Mouse (Mus musculus) 3T3-L1 (cell line): ENCODE measurements at regions not wholly inside any gene's neighbourhood (a gene's known extent, or its start where the extent isn't known, plus 50 kb on each side); places are given as distances from the start of the nearest gene placed in this dataset.
"Not testable (repeated sequence)": the region's sequence is repeated elsewhere in the genome, so short reads cannot be mapped to it uniquely, and the experiment has no call there.

ENCODE experiments used
- DNase-seq: peaks from one replicate; pipeline ENCODE4 v3.0.0-alpha.2; 2015; ENCODE audit warnings: low read depth, low spot score

GRCm38 (mm10) chr8:96586129-96586528 lies 697.8 kb upstream of the Got2 start:
- no peak for DNase-seq

- no peak for DNase-seq
Measured at GRCm38 (mm10) chr8:96552512-96552911, 664.2 kb upstream of the Got2 start.

- DNase-seq, result peak; percentile 10
Measured at GRCm38 (mm10) chr8:96550408-96550807, 662.1 kb upstream of the Got2 start.

GRCm38 (mm10) chr8:96548663-96549062 lies 660.3 kb upstream of the Got2 start:
- DNase-seq, result no peak

- DNase-seq, result no peak
Measured at GRCm38 (mm10) chr8:96548187-96548586, 659.8 kb upstream of the Got2 start.

- DNase-seq, result no peak
Measured at GRCm38 (mm10) chr8:96542215-96542614, 653.9 kb upstream of the Got2 start.

GRCm38 (mm10) chr8:96498854-96499253 lies 610.5 kb upstream of the Got2 start:
- DNase-seq, result no peak

GRCm38 (mm10) chr8:96495406-96495805 lies 607.1 kb upstream of the Got2 start:
- DNase-seq, result no peak

GRCm38 (mm10) chr8:96489804-96490203 lies 601.5 kb upstream of the Got2 start:
- DNase-seq, result no peak

- no peak for DNase-seq
Measured at GRCm38 (mm10) chr8:96488741-96489453, 600.5 kb upstream of the Got2 start.

- DNase-seq, result no peak
Measured at GRCm38 (mm10) chr8:96455915-96456314, 567.6 kb upstream of the Got2 start.

- DNase-seq, result no peak
Measured at GRCm38 (mm10) chr8:96455336-96455735, 567.0 kb upstream of the Got2 start.

- no peak for DNase-seq
Measured at GRCm38 (mm10) chr8:96429708-96430107, 541.4 kb upstream of the Got2 start.

GRCm38 (mm10) chr8:96426900-96427299 lies 538.6 kb upstream of the Got2 start:
- DNase-seq, result no peak

GRCm38 (mm10) chr8:96409601-96410000 lies 521.3 kb upstream of the Got2 start:
- no peak for DNase-seq

GRCm38 (mm10) chr8:96404549-96405145 lies 516.3 kb upstream of the Got2 start:
- DNase-seq, result no peak

- no peak for DNase-seq
Measured at GRCm38 (mm10) chr8:96403669-96404068, 515.3 kb upstream of the Got2 start.

- not testable (repeated sequence) for DNase-seq
Measured at GRCm38 (mm10) chr8:96399381-96399780, 511.0 kb upstream of the Got2 start.

- no peak for DNase-seq
Measured at GRCm38 (mm10) chr8:96393024-96393423, 504.7 kb upstream of the Got2 start.

GRCm38 (mm10) chr8:96389251-96389650 lies 500.9 kb upstream of the Got2 start:
- DNase-seq, result no peak

GRCm38 (mm10) chr8:96370500-96370899 lies 482.2 kb upstream of the Got2 start:
- no peak for DNase-seq

GRCm38 (mm10) chr8:96362853-96363445 lies 474.6 kb upstream of the Got2 start:
- DNase-seq, result no peak

- DNase-seq, result no peak
Measured at GRCm38 (mm10) chr8:96350531-96351069, 462.3 kb upstream of the Got2 start.
